Comparison of ENCODE assay signal across 7 mouse cellular contexts in the genomic region with DNA sequence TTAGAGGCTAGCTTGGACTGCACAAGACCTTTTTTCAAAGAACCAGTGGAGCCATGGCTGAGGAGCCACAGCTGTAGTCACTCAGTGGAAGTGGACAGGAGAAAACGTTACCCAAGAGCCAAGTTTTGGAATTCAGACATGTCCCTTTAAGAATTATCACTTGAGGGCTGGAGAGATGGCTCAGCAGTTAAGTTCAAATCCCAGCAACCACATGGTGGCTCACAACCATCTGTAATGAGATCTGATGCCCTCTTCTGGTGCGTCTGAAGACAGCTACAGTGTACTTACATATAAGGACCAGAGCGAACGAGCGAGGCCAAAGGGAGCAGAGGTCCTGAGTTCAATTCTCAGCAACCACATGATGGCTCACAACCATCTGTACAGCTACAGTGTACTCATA. TPM values are rescaled to one million over a fixed set of nuclear protein-coding genes. Genes with fewer than 3 reads are reported as not detected.
A peak's percentile ranks its signal among the peaks of the same experiment; 100 is the strongest.
DNase-seq lines count a peak whose midpoint lies in the region; ATAC-seq and TF ChIP-seq lines count a peak whose summit lies in the region.
"Not testable (repeated sequence)": the region's sequence is repeated elsewhere in the genome, so short reads cannot be mapped to it uniquely, and the experiment has no call there.

No protein-coding gene starts in this region.

- not testable (repeated sequence) for H3K9me3 ChIP-seq in MEL (replicated peaks; ENCODE audit: insufficient read depth, low read length); hindbrain, postnatal 0 days (ENCODE audit: low read length); kidney, postnatal 0 days (replicated peaks; ENCODE audit: low read length); liver, postnatal 0 days (ENCODE audit: low read length)

- not testable (repeated sequence) for H3K27me3 ChIP-seq in MEL (ENCODE audit: control insufficient read depth in 1 of 2, insufficient read depth in 2 of 2, low read length in 2 of 2); hindbrain, postnatal 0 days (ENCODE audit: insufficient read depth, low read length); kidney, postnatal 0 days (ENCODE audit: insufficient read depth, low read length); liver, postnatal 0 days (ENCODE audit: insufficient read depth, low read length)

- not testable (repeated sequence) for H3K36me3 ChIP-seq in MEL (ENCODE audit: control insufficient read depth in 1 of 2, insufficient read depth in 2 of 2, low read length in 2 of 2); hindbrain, postnatal 0 days (ENCODE audit: insufficient read depth, low read length); kidney, postnatal 0 days (ENCODE audit: insufficient read depth, low read length); liver, postnatal 0 days (replicated peaks; ENCODE audit: insufficient read depth, low read length)

- H3K4me3 ChIP-seq in MEL (ENCODE audit: control insufficient read depth in 1 of 2, insufficient read depth in 1 of 2, low read depth in 2 of 2, low read length in 2 of 2); gastrocnemius, adult 2 months; hindbrain, postnatal 0 days (ENCODE audit: low read length); kidney, postnatal 0 days (replicated peaks; ENCODE audit: low read depth, low read length); liver, postnatal 0 days (ENCODE audit: low read depth, low read length): not testable (repeated sequence)

- not testable (repeated sequence) for ATAC-seq in hindbrain, postnatal 0 days; kidney, postnatal 0 days (replicated peaks; ENCODE audit: low FRiP score, low read depth); liver, postnatal 0 days

- not testable (repeated sequence) for TF ChIP-seq POLR2A in MEL (IDR thresholded peaks at IDR 0.05; ENCODE audit: control insufficient read depth in 1 of 2, insufficient read depth in 1 of 2, low read depth in 1 of 2, low read length in 2 of 2, poor library complexity in 1 of 2)

- not testable (repeated sequence) for H3K9ac ChIP-seq in MEL (ENCODE audit: control insufficient read depth, low read depth, low read length, poor library complexity, severe bottlenecking); hindbrain, postnatal 0 days (replicated peaks; ENCODE audit: low read length); kidney, postnatal 0 days (ENCODE audit: low read depth, low read length); liver, postnatal 0 days (replicated peaks)

- not testable (repeated sequence) for H3K27ac ChIP-seq in MEL (ENCODE audit: control insufficient read depth, low read depth, low read length); gastrocnemius, adult 2 months; hindbrain, postnatal 0 days; kidney, postnatal 0 days; liver, postnatal 0 days (ENCODE audit: low read depth)

- WGBS in hindbrain, postnatal 0 days = 70% methylated on average over 5 of the region's 5 CpGs
- 84% methylated on average over 5 of the region's 5 CpGs for WGBS in kidney, postnatal 0 days
- 66% methylated on average over 5 of the region's 5 CpGs for WGBS in liver, postnatal 0 days (ENCODE audit: insufficient replicate concordance)

- not testable (repeated sequence) for H3K4me2 ChIP-seq in hindbrain, postnatal 0 days (ENCODE audit: low read depth, low read length); kidney, postnatal 0 days (ENCODE audit: low read length); liver, postnatal 0 days (ENCODE audit: low read depth, low read length)

- TF ChIP-seq CTCF in MEL (IDR thresholded peaks at IDR 0.05 in 2 of 3, conservative IDR thresholded peaks at IDR 0.05 in 1 of 3; ENCODE audit: control insufficient read depth in 1 of 3, insufficient read depth in 1 of 3, low read depth in 2 of 3, low read length in 3 of 3, poor library complexity in 1 of 3, severe bottlenecking in 1 of 3) = peak in 2 of 3 experiments; percentile 9 to 56; a peak in 2 of 6 replicates
- TF ChIP-seq CTCF in gastrocnemius, adult 2 months (IDR thresholded peaks at IDR 0.05) = peak; percentile 44
- TF ChIP-seq CTCF in hindbrain, postnatal 0 days (IDR thresholded peaks at IDR 0.05; ENCODE audit: low read depth) = peak; percentile 20
- TF ChIP-seq CTCF in kidney, postnatal 0 days (IDR thresholded peaks at IDR 0.05; ENCODE audit: low read depth) = peak; percentile 51
- TF ChIP-seq CTCF in liver, postnatal 0 days (IDR thresholded peaks at IDR 0.05; ENCODE audit: low read depth) = peak; percentile 40

- not testable (repeated sequence) for H3K4me1 ChIP-seq in MEL (ENCODE audit: control insufficient read depth in 1 of 2, insufficient read depth in 2 of 2, low read length in 2 of 2); hindbrain, postnatal 0 days (ENCODE audit: insufficient read depth, low read length); kidney, postnatal 0 days (replicated peaks; ENCODE audit: insufficient read depth, low read length); liver, postnatal 0 days (ENCODE audit: insufficient read depth)

- peak; percentile 34 to 38 for DNase-seq in B cell, adult 2 months
- peak; percentile 37 for DNase-seq in MEL (ENCODE audit: low read depth, low spot score)
- not testable (repeated sequence) for DNase-seq in gastrocnemius, adult 2 months; hindbrain, postnatal 0 days (ENCODE audit: low spot score); liver, postnatal 0 days
- peak; percentile 62 for DNase-seq in kidney, postnatal 0 days (ENCODE audit: low spot score)
- DNase-seq in naive thymus-derived CD4-positive, alpha-beta T cell, adult 2 months (ENCODE audit: low read depth) = peak; percentile 25

- TF ChIP-seq RAD21 in MEL (IDR thresholded peaks at IDR 0.05; ENCODE audit: low read depth, low read length) = peak; percentile 30

- not testable (repeated sequence) for TF ChIP-seq EP300 in MEL (IDR thresholded peaks at IDR 0.05; ENCODE audit: low read depth in 1 of 2, low read length in 2 of 2); liver, postnatal 0 days (IDR thresholded peaks at IDR 0.05; ENCODE audit: low read depth)

- intact Hi-C loops in gastrocnemius, adult 2 months (cut with DNase I) = not testable (repeated sequence)

- not testable (repeated sequence) for H3K79me2 ChIP-seq in MEL (ENCODE audit: control insufficient read depth, insufficient read depth, low read length, poor library complexity)

TF ChIP-seq in MEL, 35 proteins besides CTCF, POLR2A, EP300 and RAD21:
- TF ChIP-seq MYC (IDR thresholded peaks at IDR 0.05; ENCODE audit: low read depth, low read length) (peak; percentile 39; the same call in 1 of the 2 replicates), SMC3 (IDR thresholded peaks at IDR 0.05; ENCODE audit: low read depth, low read length) (peak; percentile 62), ZC3H11A (IDR thresholded peaks at IDR 0.05; ENCODE audit: low read depth, low read length) (0 out of 2 replicates have a peak, but pooled peaks have one; percentile 12)

RNA-seq across cellular contexts. Expression of gene Sh3bp5, which starts 26.3 kb away (rescaled TPM):
- 0.19 and 0.36 TPM in 2 replicates for total RNA-seq in MEL (2012; rRNA removed)
- polyA plus RNA-seq in MEL (2012; ENCODE audit: insufficient read depth in 1 of 2, insufficient read length in 2 of 2, low read depth in 1 of 2, low replicate concordance in 2 of 2, missing spikeins in 1 of 2) = 1 to 10 TPM in 1 of 2 experiments, not detected in 1; 1.0 TPM
- total RNA-seq in gastrocnemius, adult 2 months (2021) = 10 to 100 TPM; 55.1 to 58.5 TPM
- 41.6 and 53.9 TPM in 2 replicates for total RNA-seq in hindbrain, postnatal 0 days (2014; rRNA removed)
- 127 and 149 TPM in 2 replicates for polyA plus RNA-seq in hindbrain, postnatal 0 days (2015; fragmentation: Nextera tagmentation; extraction: Ambion mirVana)
- polyA plus RNA-seq in kidney, postnatal 0 days (2015; fragmentation: Nextera tagmentation; extraction: Ambion mirVana) = 45.2 and 46.8 TPM in 2 replicates
- 29.7 and 31.8 TPM in 2 replicates for polyA plus RNA-seq in liver, postnatal 0 days (2015; fragmentation: Nextera tagmentation; extraction: Ambion mirVana)

RNA-seq across cellular contexts. Expression of gene Eaf1, which starts 32.0 kb away (rescaled TPM):
- total RNA-seq in MEL (2012; rRNA removed) = 44.4 and 50.6 TPM in 2 replicates
- 10 to 100 TPM in 1 of 2 experiments, not detected in 1; 67.2 TPM for polyA plus RNA-seq in MEL (2012; ENCODE audit: insufficient read depth in 1 of 2, insufficient read length in 2 of 2, low read depth in 1 of 2, low replicate concordance in 2 of 2, missing spikeins in 1 of 2)
- total RNA-seq in gastrocnemius, adult 2 months (2021) = 10 to 100 TPM in 1 of 2 experiments, 1 to 10 TPM in 1; 7.1 to 11.5 TPM
- total RNA-seq in hindbrain, postnatal 0 days (2014; rRNA removed) = 8.6 and 11.7 TPM in 2 replicates
- 6.3 and 6.4 TPM in 2 replicates for polyA plus RNA-seq in hindbrain, postnatal 0 days (2015; fragmentation: Nextera tagmentation; extraction: Ambion mirVana)
- polyA plus RNA-seq in kidney, postnatal 0 days (2015; fragmentation: Nextera tagmentation; extraction: Ambion mirVana) = 14.9 and 16.0 TPM in 2 replicates
- 9.6 and 11.4 TPM in 2 replicates for polyA plus RNA-seq in liver, postnatal 0 days (2015; fragmentation: Nextera tagmentation; extraction: Ambion mirVana)

RNA-seq across cellular contexts. Expression of gene Mettl6, which starts 32.6 kb away (rescaled TPM):
- 35.6 TPM in 2 replicates for total RNA-seq in MEL (2012; rRNA removed)
- polyA plus RNA-seq in MEL (2012; ENCODE audit: insufficient read depth in 1 of 2, insufficient read length in 2 of 2, low read depth in 1 of 2, low replicate concordance in 2 of 2, missing spikeins in 1 of 2) = 10 to 100 TPM in 1 of 2 experiments, not detected in 1; 39.2 TPM
- 1 to 10 TPM; 9.5 to 9.8 TPM for total RNA-seq in gastrocnemius, adult 2 months (2021)
- 14.8 and 14.9 TPM in 2 replicates for total RNA-seq in hindbrain, postnatal 0 days (2014; rRNA removed)
- polyA plus RNA-seq in hindbrain, postnatal 0 days (2015; fragmentation: Nextera tagmentation; extraction: Ambion mirVana) = 32.7 and 36.8 TPM in 2 replicates
- polyA plus RNA-seq in kidney, postnatal 0 days (2015; fragmentation: Nextera tagmentation; extraction: Ambion mirVana) = 43.9 and 51.6 TPM in 2 replicates
- 23.6 and 26.1 TPM in 2 replicates for polyA plus RNA-seq in liver, postnatal 0 days (2015; fragmentation: Nextera tagmentation; extraction: Ambion mirVana)

Comparison
In these comparisons a context has a peak if more than half of its experiments do, and no peak if none do; other contexts are left out.
1. RNA of gene Sh3bp5, which starts 26.3 kb away (polyA plus RNA-seq): 127 to 149 TPM in hindbrain, postnatal 0 days, 45.2 to 46.8 TPM in kidney, postnatal 0 days and 29.7 to 31.8 TPM in liver, postnatal 0 days; 1.0 TPM in MEL; every median in the first group is over 10 times any median in the second.
2. Peak in every context shown above with its lines, with median percentiles within 50 percentile points of each other: CTCF ChIP-seq.